Mouse (Mus musculus) hindbrain, embryonic 16.5 days (tissue): ENCODE data around the gene Ssh1. TPM values are rescaled to one million over a fixed set of nuclear protein-coding genes. Genes with fewer than 3 reads are reported as not detected.

ENCODE experiments used
- ATAC-seq: fragments of 200-750 bp; cut with Nextera tagmentation; 2 replicates; pipeline ENCODE4 v1.8.0; 2017; ENCODE audit warnings: moderate TSS enrichment, moderate library complexity
- H3K27ac ChIP-seq: fragments of 300-500 bp; sonication (generic); 2 replicates; pipeline ENCODE4 v1.5.1; 2014; ENCODE audit warnings: low read depth, mild to moderate bottlenecking, control low read depth, low read length, moderate library complexity
- H3K27me3 ChIP-seq: fragments of 300-500 bp; sonication (generic); replicated peaks from 2 replicates; pipeline ENCODE4 v1.6.1; 2014; ENCODE audit warnings: low read length; ENCODE audit not compliant: control insufficient read depth, insufficient read depth
- H3K36me3 ChIP-seq: fragments of 300-500 bp; sonication (generic); 2 replicates; pipeline ENCODE4 v1.6.1; 2014; ENCODE audit warnings: mild to moderate bottlenecking, low read length, moderate library complexity, mixed read lengths; ENCODE audit not compliant: control insufficient read depth, insufficient read depth
- H3K4me1 ChIP-seq: fragments of 300-500 bp; sonication (generic); 2 replicates; pipeline ENCODE4 v1.6.1; 2014; ENCODE audit warnings: low read depth, low read length; ENCODE audit not compliant: control insufficient read depth, insufficient read depth
- H3K4me2 ChIP-seq: fragments of 300-500 bp; sonication (generic); 2 replicates; pipeline ENCODE4 v1.6.1; 2014; ENCODE audit warnings: mild to moderate bottlenecking, low read length, control low read depth, moderate library complexity
- H3K4me3 ChIP-seq: fragments of 300-500 bp; sonication (generic); 2 replicates; pipeline ENCODE4 v1.5.1; 2014; ENCODE audit warnings: mild to moderate bottlenecking, low read length, control low read depth, moderate library complexity
- H3K9ac ChIP-seq: fragments of 300-500 bp; sonication (generic); 2 replicates; pipeline ENCODE4 v1.6.1; 2014; ENCODE audit warnings: low read depth, mild to moderate bottlenecking, control low read depth, low read length, moderate library complexity
- H3K9me3 ChIP-seq: fragments of 300-500 bp; sonication (generic); 2 replicates; pipeline ENCODE4 v1.6.1; 2014; ENCODE audit warnings: mild to moderate bottlenecking, low read length, moderate library complexity; ENCODE audit not compliant: control insufficient read depth
- WGBS: fragments of 180-500 bp; shearing (Covaris S2); extraction: QIAGEN DNeasy Blood & Tissue Kit; methylation state at CpG from one replicate; pipeline ENCODE4 v1.1.7; 2014; 5-methylcytosine and 5-hydroxymethylcytosine counted together
- polyA plus RNA-seq: library from polyadenylated mRNA; unstranded; fragments of >200 nt; fragmentation: Nextera tagmentation; extraction: Ambion mirVana; gene quantifications from 2 replicates; pipeline ENCODE4 v1.2.1, GENCODE M21; 2015

Gene Ssh1
- polyA plus RNA-seq, 1 experiment from 2014 or later = 9.6 TPM

GRCm38 (mm10) chr5:113985737-113986136, 8.0 kb downstream of the Ssh1 start:
- 82% methylated on average over 2 of the region's 2 CpGs for WGBS
- Histone ChIP-seq H3K4me2 (no peak overlapping the region), H3K4me3 (no peak overlapping the region), H3K27ac (no peak overlapping the region), H3K9me3 (no peaks in the 10 kb centered on the region), H3K4me1 (peaks cover 2% of the 10 kb centered on the region; the same call in 1 of the 2 replicates), H3K9ac (no peak overlapping the region), H3K27me3 (no peaks in the 10 kb centered on the region), H3K36me3 (no peaks in the 10 kb centered on the region)
- no peak for ATAC-seq

- no peaks in the 10 kb centered on the region for H3K9me3 ChIP-seq
- no peak overlapping the region for H3K4me3 ChIP-seq
- no peak for ATAC-seq
- no peaks in the 10 kb centered on the region for H3K36me3 ChIP-seq
- 92% methylated on average over 13 of the region's 13 CpGs for WGBS
- H3K4me1 ChIP-seq = no peaks in the 10 kb centered on the region; the same call in 1 of the 2 replicates
- H3K9ac ChIP-seq = no peak overlapping the region
- H3K27ac ChIP-seq = no peak overlapping the region
- H3K4me2 ChIP-seq = no peak overlapping the region
- no peaks in the 10 kb centered on the region for H3K27me3 ChIP-seq
These were observed 9.5 kb downstream of the Ssh1 start for GRCm38 (mm10) chr5:113984025-113984740.

GRCm38 (mm10) chr5:113983541-113983940, 10.2 kb downstream of the Ssh1 start:
- no peak overlapping the region for H3K4me3 ChIP-seq
- 68% methylated on average over 6 of the region's 6 CpGs for WGBS
- no peaks in the 10 kb centered on the region for H3K27me3 ChIP-seq
- no peak overlapping the region for H3K27ac ChIP-seq
- ATAC-seq = no peak
- H3K36me3 ChIP-seq = no peaks in the 10 kb centered on the region
- no peaks in the 10 kb centered on the region for H3K9me3 ChIP-seq
- H3K4me2 ChIP-seq = no peak overlapping the region
- H3K4me1 ChIP-seq = no peaks in the 10 kb centered on the region; the same call in 1 of the 2 replicates
- H3K9ac ChIP-seq = no peak overlapping the region

GRCm38 (mm10) chr5:113981843-113982242, 11.9 kb downstream of the Ssh1 start:
- Histone ChIP-seq H3K4me2 (no peak overlapping the region), H3K27me3 (no peaks in the 10 kb centered on the region), H3K36me3 (no peaks in the 10 kb centered on the region), H3K27ac (no peak overlapping the region), H3K4me1 (no peaks in the 10 kb centered on the region; the same call in 1 of the 2 replicates), H3K4me3 (no peak overlapping the region), H3K9me3 (no peaks in the 10 kb centered on the region), H3K9ac (no peak overlapping the region)
- no peak for ATAC-seq
- 84% methylated on average over 8 of the region's 8 CpGs for WGBS

GRCm38 (mm10) chr5:113981171-113981570, 12.5 kb downstream of the Ssh1 start:
- H3K36me3 ChIP-seq = no peaks in the 10 kb centered on the region
- H3K4me1 ChIP-seq = no peaks in the 10 kb centered on the region
- ATAC-seq = no peak
- H3K27ac ChIP-seq = no peak overlapping the region
- no peak overlapping the region for H3K4me3 ChIP-seq
- no peaks in the 10 kb centered on the region for H3K9me3 ChIP-seq
- H3K4me2 ChIP-seq = no peak overlapping the region
- H3K27me3 ChIP-seq = no peaks in the 10 kb centered on the region
- WGBS = 92% methylated on average over 6 of the region's 6 CpGs
- H3K9ac ChIP-seq = no peak overlapping the region

GRCm38 (mm10) chr5:113980511-113980910, 13.2 kb downstream of the Ssh1 start:
- no peak for ATAC-seq
- Histone ChIP-seq H3K4me1 (peaks cover 2% of the 10 kb centered on the region; the same call in 1 of the 2 replicates), H3K27me3 (no peaks in the 10 kb centered on the region), H3K27ac (no peak overlapping the region), H3K9me3 (no peaks in the 10 kb centered on the region), H3K9ac (no peak overlapping the region), H3K4me2 (no peak overlapping the region), H3K4me3 (no peak overlapping the region), H3K36me3 (no peaks in the 10 kb centered on the region)
- 86% methylated on average over 1 of the region's 1 CpGs for WGBS

- H3K36me3 ChIP-seq = no peaks in the 10 kb centered on the region
- H3K9ac ChIP-seq = no peak overlapping the region
- H3K9me3 ChIP-seq = no peaks in the 10 kb centered on the region
- WGBS = 81% methylated on average over 8 of the region's 8 CpGs
- ATAC-seq = no peak
- peaks cover 18% of the 10 kb centered on the region for H3K4me1 ChIP-seq
- H3K4me2 ChIP-seq = no peak overlapping the region
- H3K27me3 ChIP-seq = no peaks in the 10 kb centered on the region
- no peak overlapping the region for H3K4me3 ChIP-seq
- H3K27ac ChIP-seq = no peak overlapping the region
These were observed 16.4 kb downstream of the Ssh1 start for GRCm38 (mm10) chr5:113977309-113977708.

- Histone ChIP-seq H3K4me2 (no peak overlapping the region), H3K4me1 (peaks cover 18% of the 10 kb centered on the region), H3K4me3 (no peak overlapping the region), H3K36me3 (no peaks in the 10 kb centered on the region), H3K9me3 (no peaks in the 10 kb centered on the region), H3K27ac (no peak overlapping the region), H3K9ac (no peak overlapping the region), H3K27me3 (no peaks in the 10 kb centered on the region)
- WGBS = 85% methylated on average over 8 of the region's 8 CpGs
- ATAC-seq = no peak
These were observed 17.1 kb downstream of the Ssh1 start for GRCm38 (mm10) chr5:113976597-113976996.

- H3K36me3 ChIP-seq = no peaks in the 10 kb centered on the region
- no peak overlapping the region for H3K27ac ChIP-seq
- no peak overlapping the region for H3K4me3 ChIP-seq
- H3K9ac ChIP-seq = no peak overlapping the region
- no peak for ATAC-seq
- no peak overlapping the region for H3K4me2 ChIP-seq
- no peaks in the 10 kb centered on the region for H3K27me3 ChIP-seq
- WGBS = 59% methylated on average over 9 of the region's 9 CpGs
- H3K4me1 ChIP-seq = peaks cover 18% of the 10 kb centered on the region
- no peaks in the 10 kb centered on the region for H3K9me3 ChIP-seq
These were observed 18.0 kb downstream of the Ssh1 start for GRCm38 (mm10) chr5:113975538-113976215.
